Mouse (Mus musculus) small intestine, adult 2 months (tissue): ENCODE data around the gene Gpm6b. TPM values are rescaled to one million over a fixed set of nuclear protein-coding genes. Genes with fewer than 3 reads are reported as not detected.

Experiments
- H3K27ac ChIP-seq: fragments of 200-500 bp; 2 replicates; pipeline ENCODE4 v1.5.1; 2012; ENCODE audit warnings: low read depth, low read length, control low read depth, inconsistent platforms; ENCODE audit not compliant: insufficient read depth
- H3K27me3 ChIP-seq: fragments of 200-500 bp; 2 replicates; pipeline ENCODE4 v1.6.1; 2012; ENCODE audit warnings: mild to moderate bottlenecking, moderate library complexity, low read length, inconsistent platforms; ENCODE audit not compliant: control insufficient read depth, insufficient read depth
- H3K36me3 ChIP-seq: fragments of 200-500 bp; 2 replicates; pipeline ENCODE4 v1.6.1; 2012; ENCODE audit warnings: mild to moderate bottlenecking, low read length, control low read depth, inconsistent platforms; ENCODE audit not compliant: control insufficient read depth, insufficient read depth
- H3K4me1 ChIP-seq: fragments of 200-500 bp; 2 replicates; pipeline ENCODE4 v1.6.1; 2012; ENCODE audit warnings: low read length, inconsistent platforms, mixed read lengths; ENCODE audit not compliant: control insufficient read depth, insufficient read depth, insufficient read length
- H3K4me3 ChIP-seq: fragments of 200-500 bp; 2 replicates; pipeline ENCODE4 v1.5.1; 2012; ENCODE audit warnings: low read depth, mild to moderate bottlenecking, control low read depth, inconsistent platforms, low read length, moderate library complexity
- CTCF ChIP-seq: fragments of 200-500 bp; IDR thresholded peaks from 2 replicates; pipeline ENCODE4 v1.5.1; 2012; ENCODE audit warnings: low read depth, mild to moderate bottlenecking, control low read depth, inconsistent platforms, low read length, moderate library complexity, mixed read lengths; ENCODE audit not compliant: insufficient replicate concordance, insufficient read length; ENCODE audit errors: extremely low read depth
- POLR2A ChIP-seq: fragments of 200-500 bp; IDR thresholded peaks from 2 replicates; pipeline ENCODE4 v1.6.1; 2012; ENCODE audit warnings: low read depth, mild to moderate bottlenecking, control low read depth, inconsistent platforms, low read length, moderate library complexity
- WGBS: fragments of 180-500 bp; shearing (Covaris S2); methylation state at CpG from one replicate; pipeline ENCODE4 v1.1.7; 2018; 5-methylcytosine and 5-hydroxymethylcytosine counted together
- polyA plus RNA-seq: library from polyadenylated mRNA; depleted of rRNA; stranded (reverse); fragments of >200 nt; gene quantifications from 2 replicates; pipeline ENCODE4 v1.2.3, GENCODE M21; 2012

The Gpm6b gene
- polyA plus RNA-seq, 1 experiment = 0.75 TPM

DNA sequence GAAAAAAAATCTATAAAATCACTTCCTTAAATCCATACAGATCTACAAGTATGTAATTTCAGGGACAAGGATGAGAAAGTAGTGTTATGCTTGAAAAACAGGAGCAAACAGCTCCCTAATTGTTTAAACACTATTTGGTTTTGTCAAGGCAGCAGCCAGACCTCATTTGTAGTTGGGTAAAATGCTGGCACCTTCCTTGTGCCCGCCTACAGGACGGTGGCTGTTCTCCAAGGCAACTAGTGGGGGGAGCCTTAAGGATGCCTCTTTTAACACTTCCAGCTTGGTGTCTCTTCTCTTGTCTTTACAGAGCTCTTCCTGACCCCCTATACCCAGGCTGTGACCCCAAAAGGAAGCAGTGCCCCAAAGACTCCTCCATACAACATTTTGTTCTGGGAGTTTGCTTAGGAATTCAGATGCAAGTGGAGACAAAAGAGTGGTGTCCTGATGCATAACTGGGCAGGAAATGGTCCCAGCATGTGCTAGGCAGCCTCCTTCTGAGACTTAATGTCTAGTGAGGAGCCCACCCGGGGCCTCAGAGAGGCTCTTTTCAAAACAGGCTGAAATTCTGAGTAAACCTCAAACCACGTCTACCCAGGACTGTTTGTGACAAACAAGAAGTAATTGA, 4.7 kb downstream of the Gpm6b start:
- H3K36me3 ChIP-seq = no peaks in the 10 kb centered on the region
- 81% methylated on average over 4 of the region's 4 CpGs for whole genome bisulfite sequencing
- no peak for TF ChIP-seq POLR2A
- TF ChIP-seq CTCF = no peak
- no peak overlapping the region for H3K27ac ChIP-seq
- H3K4me3 ChIP-seq = no peak overlapping the region
- H3K27me3 ChIP-seq = no peaks in the 10 kb centered on the region; the same call in 1 of the 2 replicates
- H3K4me1 ChIP-seq = no peaks in the 10 kb centered on the region

DNA sequence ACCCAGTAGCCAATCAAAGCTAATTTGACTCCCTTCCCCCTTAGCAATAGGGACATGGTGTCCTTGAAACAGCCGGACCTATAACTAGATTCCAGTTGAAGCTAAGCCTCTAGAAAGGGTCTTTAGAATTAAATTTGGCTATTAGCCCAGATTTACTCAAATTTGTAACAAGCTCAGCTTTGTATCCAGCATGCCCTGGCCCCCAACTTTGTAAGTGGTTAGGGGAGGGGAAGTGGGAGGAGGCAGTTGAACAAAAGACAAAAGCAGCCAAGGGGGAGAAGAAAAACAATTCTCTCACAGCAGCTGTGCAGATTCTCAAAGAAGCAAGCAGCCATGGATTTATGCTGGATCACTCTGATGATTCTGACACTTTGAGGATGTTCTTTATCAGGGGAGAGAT, 32.8 kb downstream of the Gpm6b start:
- Histone ChIP-seq H3K4me1 (no peaks in the 10 kb centered on the region), H3K4me3 (no peak overlapping the region), H3K36me3 (no peaks in the 10 kb centered on the region), H3K27me3 (no peaks in the 10 kb centered on the region), H3K27ac (no peak overlapping the region)
- TF ChIP-seq POLR2A (no peak), CTCF (no peak)
- WGBS = 34% methylated on average over 1 of the region's 1 CpGs

GRCm38 (mm10) chrX:166272646-166273045, 33.9 kb downstream of the Gpm6b start:
- Histone ChIP-seq H3K4me1 (no peaks in the 10 kb centered on the region), H3K36me3 (no peaks in the 10 kb centered on the region), H3K27ac (no peak overlapping the region), H3K27me3 (no peaks in the 10 kb centered on the region), H3K4me3 (no peak overlapping the region)
- no peak for TF ChIP-seq CTCF
- no peak for TF ChIP-seq POLR2A
- 73% methylated on average over 6 of the region's 6 CpGs for WGBS

GRCm38 (mm10) chrX:166279861-166280260, 41.1 kb downstream of the Gpm6b start:
- Histone ChIP-seq H3K4me3 (no peak overlapping the region), H3K36me3 (no peaks in the 10 kb centered on the region), H3K4me1 (no peaks in the 10 kb centered on the region), H3K27me3 (no peaks in the 10 kb centered on the region), H3K27ac (no peak overlapping the region)
- TF ChIP-seq POLR2A = no peak
- 87% methylated on average over 1 of the region's 1 CpGs for WGBS

DNA sequence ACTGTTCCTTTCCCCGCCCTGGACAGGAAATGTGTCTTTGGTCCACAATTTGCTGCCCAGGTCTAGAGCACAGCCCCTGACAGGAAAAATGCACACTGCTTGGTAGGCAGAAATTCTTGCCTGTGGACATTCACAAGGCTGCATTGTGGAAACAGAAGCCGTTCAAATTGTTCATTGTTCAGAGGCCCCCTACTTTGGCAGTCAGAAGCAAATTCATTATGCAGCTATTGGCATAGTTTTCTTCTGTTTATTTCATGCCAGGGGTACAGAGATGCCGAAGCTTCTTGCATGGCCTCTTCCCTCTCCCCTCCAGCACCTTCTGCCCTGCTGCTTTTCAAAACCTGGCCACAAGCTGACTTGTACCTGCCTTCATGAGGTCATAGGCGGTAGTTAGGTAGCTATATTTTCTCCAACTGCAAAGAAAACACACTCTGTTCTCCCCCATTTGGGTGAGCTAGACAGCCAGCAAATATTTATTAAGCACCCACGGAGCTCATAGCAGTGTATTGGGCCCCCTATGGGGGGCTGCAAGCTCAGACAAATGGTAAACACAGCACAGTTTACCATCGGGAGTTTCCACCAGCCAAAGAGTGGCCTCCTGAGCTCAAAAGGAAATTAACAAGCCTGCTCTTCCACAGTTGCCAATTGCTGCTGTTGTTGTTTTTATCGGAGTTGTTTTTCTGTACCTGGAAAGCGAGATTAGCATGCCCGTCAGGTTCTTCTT, 48.2 kb downstream of the Gpm6b start:
- no peak for TF ChIP-seq CTCF
- no peak for TF ChIP-seq POLR2A
- Histone ChIP-seq H3K4me3 (no peak overlapping the region), H3K4me1 (no peaks in the 10 kb centered on the region), H3K27me3 (no peaks in the 10 kb centered on the region), H3K27ac (no peak overlapping the region), H3K36me3 (no peaks in the 10 kb centered on the region)
- WGBS = 57% methylated on average over 9 of the region's 9 CpGs

DNA sequence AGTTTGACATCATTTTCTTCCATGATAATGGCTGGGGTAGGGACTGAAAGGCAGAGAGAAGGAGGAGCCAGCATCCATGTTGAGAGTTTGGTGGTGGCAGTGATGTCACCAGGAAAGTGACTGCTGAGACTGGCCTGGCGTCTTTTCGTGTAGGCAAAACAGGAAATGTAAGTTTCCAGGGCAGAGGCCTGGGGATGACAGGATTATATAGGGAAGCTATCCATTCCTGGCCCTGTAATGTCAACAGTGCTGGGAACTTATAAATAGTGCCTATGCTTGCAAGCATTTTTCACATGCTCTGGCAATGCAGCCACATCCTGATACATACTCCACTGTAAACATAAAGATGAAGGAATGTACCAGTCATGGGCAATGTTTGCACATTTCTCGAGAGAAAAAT, 52.6 kb downstream of the Gpm6b start:
- no peaks in the 10 kb centered on the region for H3K4me1 ChIP-seq
- H3K27me3 ChIP-seq = no peaks in the 10 kb centered on the region
- TF ChIP-seq POLR2A = no peak
- no peak for TF ChIP-seq CTCF
- no peak overlapping the region for H3K27ac ChIP-seq
- WGBS = 33% methylated on average over 3 of the region's 3 CpGs
- H3K4me3 ChIP-seq = no peak overlapping the region
- H3K36me3 ChIP-seq = no peaks in the 10 kb centered on the region

- H3K27me3 ChIP-seq = no peaks in the 10 kb centered on the region
- H3K27ac ChIP-seq = no peak overlapping the region
- H3K36me3 ChIP-seq = no peaks in the 10 kb centered on the region
- 88% methylated on average over 3 of the region's 3 CpGs for WGBS
- TF ChIP-seq POLR2A = no peak
- no peak for TF ChIP-seq CTCF
- no peak overlapping the region for H3K4me3 ChIP-seq
- no peaks in the 10 kb centered on the region for H3K4me1 ChIP-seq
These were observed 54.8 kb downstream of the Gpm6b start for GRCm38 (mm10) chrX:166293465-166293864.
